Mouse (Mus musculus) stomach, postnatal 0 days (tissue): ENCODE data around the gene Ctnna3.

Experiments used
- CTCF ChIP-seq: IDR thresholded peaks from 2 replicates; pipeline ENCODE4 v1.5.1; 2016; ENCODE audit warnings: antibody characterized with exemption, low read depth, mild to moderate bottlenecking, moderate library complexity
- EP300 ChIP-seq: optimal IDR thresholded peaks from 2 replicates; pipeline ENCODE3; 2016; ENCODE audit warnings: antibody characterized with exemption

GRCm38 (mm10) chr10:63771656-63772055 lies 341.8 kb downstream of the Ctnna3 start:
- TF ChIP-seq EP300 (no peak), CTCF (no peak)
